Mouse (Mus musculus): ENCODE results near the gene Rxfp4. TPM values are rescaled to one million over a fixed set of nuclear protein-coding genes. Genes with fewer than 3 reads are reported as not detected.
"Not testable (repeated sequence)": the region's sequence is repeated elsewhere in the genome, so short reads cannot be mapped to it uniquely, and the experiment has no call there.

Gene Rxfp4
- polyA plus RNA-seq, 1 experiment from 2014 or later = not detected

- H3K27me3 ChIP-seq (replicated peaks) = no peaks in the 10 kb centered on the region
- H3K4me1 ChIP-seq (replicated peaks) = peaks cover 18% of the 10 kb centered on the region
- ATAC-seq = no peak; the same call in 1 of the 2 replicates
- H3K36me3 ChIP-seq = no peaks in the 10 kb centered on the region
- H3K4me3 ChIP-seq (replicated peaks) = 0 out of 2 replicates have a peak overlapping the region, but pooled peaks have one; percentile 4
- H3K4me2 ChIP-seq (replicated peaks) = 0 out of 2 replicates have a peak overlapping the region, but pooled peaks have one; percentile 12
- H3K27ac ChIP-seq = peak overlapping the region; percentile 34; the same call in 1 of the 2 replicates
- 47% methylated on average over 9 of the region's 9 CpGs for WGBS
- H3K9ac ChIP-seq = no peak overlapping the region
- H3K9me3 ChIP-seq = no peaks in the 10 kb centered on the region
These were observed 37.0 kb downstream of the Rxfp4 start for GRCm38 (mm10) chr3:88615902-88616391.

- 0 out of 2 replicates have a peak overlapping the region, but pooled peaks have one; percentile 32 for H3K27ac ChIP-seq
- H3K27me3 ChIP-seq (replicated peaks) = no peaks in the 10 kb centered on the region
- H3K36me3 ChIP-seq = no peaks in the 10 kb centered on the region
- WGBS = 57% methylated on average over 5 of the region's 5 CpGs
- peak; percentile 84 for ATAC-seq
- H3K9me3 ChIP-seq = no peaks in the 10 kb centered on the region
- H3K4me3 ChIP-seq (replicated peaks) = no peak overlapping the region
- peaks cover 18% of the 10 kb centered on the region for H3K4me1 ChIP-seq (replicated peaks)
- no peak overlapping the region for H3K4me2 ChIP-seq (replicated peaks)
- H3K9ac ChIP-seq = no peak overlapping the region
These were observed 37.8 kb downstream of the Rxfp4 start for GRCm38 (mm10) chr3:88615117-88615516.

- 78% methylated on average over 8 of the region's 8 CpGs for WGBS
- H3K9ac ChIP-seq = no peak overlapping the region
- H3K27me3 ChIP-seq (replicated peaks) = no peaks in the 10 kb centered on the region
- H3K4me2 ChIP-seq (replicated peaks) = no peak overlapping the region
- H3K4me1 ChIP-seq (replicated peaks) = peaks cover 18% of the 10 kb centered on the region
- no peaks in the 10 kb centered on the region for H3K9me3 ChIP-seq
- H3K27ac ChIP-seq = no peak overlapping the region
- no peaks in the 10 kb centered on the region for H3K36me3 ChIP-seq
- no peak overlapping the region for H3K4me3 ChIP-seq (replicated peaks)
- ATAC-seq = no peak
These were observed 38.5 kb downstream of the Rxfp4 start for GRCm38 (mm10) chr3:88614418-88614817.

- H3K9me3 ChIP-seq = no peaks in the 10 kb centered on the region
- WGBS = 64% methylated on average over 4 of the region's 4 CpGs
These were observed 43.9 kb downstream of the Rxfp4 start for GRCm38 (mm10) chr3:88609066-88609465.

GRCm38 (mm10) chr3:88607758-88608138 lies 45.2 kb downstream of the Rxfp4 start:
- Histone ChIP-seq H3K36me3 (no peaks in the 10 kb centered on the region), H3K4me3 (replicated peaks) (peak overlapping the region; percentile 13; the same call in 1 of the 2 replicates), H3K9me3 (no peaks in the 10 kb centered on the region), H3K4me1 (replicated peaks) (peaks cover 7% of the 10 kb centered on the region; the same call in 1 of the 2 replicates), H3K4me2 (replicated peaks) (peak overlapping the region; percentile 60), H3K9ac (no peak overlapping the region), H3K27ac (no peak overlapping the region), H3K27me3 (replicated peaks) (no peaks in the 10 kb centered on the region)
- 26% methylated on average over 10 of the region's 10 CpGs for WGBS
- ATAC-seq = peak; percentile 46; the same call in 1 of the 2 replicates

More at GRCm38 (mm10) chr3:88609066-88609465, 43.9 kb downstream of the Rxfp4 start:
- no peak overlapping the region for H3K27ac ChIP-seq
- H3K4me3 ChIP-seq (replicated peaks) = no peak overlapping the region
- no peak overlapping the region for H3K9ac ChIP-seq
- H3K36me3 ChIP-seq = no peaks in the 10 kb centered on the region
- H3K4me2 ChIP-seq (replicated peaks) = no peak overlapping the region
- peaks cover 7% of the 10 kb centered on the region; the same call in 1 of the 2 replicates for H3K4me1 ChIP-seq (replicated peaks)
- ATAC-seq = no peak
- no peaks in the 10 kb centered on the region for H3K27me3 ChIP-seq (replicated peaks)

- H3K9me3 ChIP-seq = no peaks in the 10 kb centered on the region
- peak overlapping the region; percentile 13; the same call in 1 of the 2 replicates for H3K9ac ChIP-seq
- peak overlapping the region; percentile 17 for H3K4me3 ChIP-seq (replicated peaks)
- no peaks in the 10 kb centered on the region for H3K36me3 ChIP-seq
- H3K4me2 ChIP-seq (replicated peaks) = peak overlapping the region; percentile 60
- peak; percentile 92 for ATAC-seq
- under 1% methylated on average over 20 of the region's 20 CpGs for whole genome bisulfite sequencing
- no peaks in the 10 kb centered on the region for H3K27me3 ChIP-seq (replicated peaks)
- no peak overlapping the region for H3K27ac ChIP-seq
- peaks cover 7% of the 10 kb centered on the region; the same call in 1 of the 2 replicates for H3K4me1 ChIP-seq (replicated peaks)
These were observed 45.7 kb downstream of the Rxfp4 start for GRCm38 (mm10) chr3:88607065-88607757.

- H3K9ac ChIP-seq; ATAC-seq; H3K36me3 ChIP-seq; H3K4me1 ChIP-seq (replicated peaks); H3K27me3 ChIP-seq (replicated peaks); H3K4me3 ChIP-seq (replicated peaks); H3K9me3 ChIP-seq; H3K27ac ChIP-seq: not testable (repeated sequence)
- peak within 1 kb of the TSS; percentile 60; the same call in 1 of the 2 replicates for H3K4me2 ChIP-seq (replicated peaks)
- WGBS = 94% methylated on average over 2 of the region's 2 CpGs
These were observed 47.3 kb downstream of the Rxfp4 start, which contains the start of gene Arhgef2 for GRCm38 (mm10) chr3:88605666-88606065. Gene Arhgef2 (plus strand): TSS chr3:88605966.

GRCm38 (mm10) chr3:88604863-88605262 lies 48.1 kb downstream of the Rxfp4 start:
- no peak overlapping the region for H3K9ac ChIP-seq
- H3K9me3 ChIP-seq = no peaks in the 10 kb centered on the region
- 86% methylated on average over 7 of the region's 7 CpGs for WGBS
- no peak overlapping the region for H3K4me3 ChIP-seq (replicated peaks)
- peaks cover 7% of the 10 kb centered on the region; the same call in 1 of the 2 replicates for H3K4me1 ChIP-seq (replicated peaks)
- H3K27me3 ChIP-seq (replicated peaks) = no peaks in the 10 kb centered on the region
- ATAC-seq = no peak
- H3K36me3 ChIP-seq = no peaks in the 10 kb centered on the region
- no peak overlapping the region for H3K27ac ChIP-seq
- H3K4me2 ChIP-seq (replicated peaks) = no peak overlapping the region

- Histone ChIP-seq H3K9ac (no peak overlapping the region), H3K4me2 (replicated peaks) (no peak overlapping the region), H3K27ac (no peak overlapping the region), H3K4me1 (replicated peaks) (peaks cover 7% of the 10 kb centered on the region; the same call in 1 of the 2 replicates), H3K27me3 (replicated peaks) (no peaks in the 10 kb centered on the region), H3K9me3 (no peaks in the 10 kb centered on the region), H3K4me3 (replicated peaks) (no peak overlapping the region), H3K36me3 (no peaks in the 10 kb centered on the region)
- ATAC-seq = peak; percentile 50
- 19% methylated on average over 6 of the region's 6 CpGs for WGBS
These were observed 49.2 kb downstream of the Rxfp4 start for GRCm38 (mm10) chr3:88603714-88604161.

GRCm38 (mm10) chr3:88602466-88602865 lies 50.5 kb downstream of the Rxfp4 start:
- no peaks in the 10 kb centered on the region for H3K36me3 ChIP-seq
- H3K27me3 ChIP-seq (replicated peaks) = no peaks in the 10 kb centered on the region
- H3K4me3 ChIP-seq (replicated peaks) = no peak overlapping the region
- WGBS = 80% methylated on average over 4 of the region's 4 CpGs
- no peak overlapping the region for H3K4me2 ChIP-seq (replicated peaks)
- no peak overlapping the region for H3K27ac ChIP-seq
- ATAC-seq = no peak
- peaks cover 4% of the 10 kb centered on the region; the same call in 1 of the 2 replicates for H3K4me1 ChIP-seq (replicated peaks)
- no peak overlapping the region for H3K9ac ChIP-seq
- no peaks in the 10 kb centered on the region for H3K9me3 ChIP-seq
